Mouse (Mus musculus) limb, embryonic 10.5 days (tissue): ENCODE data around the gene Etfa. TPM values are rescaled to one million over a fixed set of nuclear protein-coding genes. Genes with fewer than 3 reads are reported as not detected.

Experiments used
- DNase-seq: peaks from one replicate; pipeline ENCODE4 v3.0.0-alpha.2; 2017; ENCODE audit warnings: low spot score
- H3K27ac ChIP-seq: fragments of 300-500 bp; sonication (generic); 2 replicates; pipeline ENCODE4 v1.5.1; 2016; ENCODE audit warnings: mild to moderate bottlenecking
- H3K27me3 ChIP-seq: fragments of 300-500 bp; sonication (generic); 2 replicates; pipeline ENCODE4 v1.6.1; 2016; ENCODE audit warnings: low read depth, mild to moderate bottlenecking; ENCODE audit not compliant: poor library complexity, severe bottlenecking
- H3K36me3 ChIP-seq: fragments of 300-500 bp; sonication (generic); 2 replicates; pipeline ENCODE4 v1.6.1; 2016; ENCODE audit warnings: mild to moderate bottlenecking, moderate library complexity
- H3K4me1 ChIP-seq: fragments of 300-500 bp; sonication (generic); 2 replicates; pipeline ENCODE4 v1.6.1; 2016
- H3K4me3 ChIP-seq: fragments of 300-500 bp; sonication (generic); 2 replicates; pipeline ENCODE4 v1.5.1; 2016; ENCODE audit warnings: mild to moderate bottlenecking, moderate library complexity
- H3K9me3 ChIP-seq: fragments of 300-500 bp; sonication (generic); replicated peaks from 2 replicates; pipeline ENCODE4 v1.6.1; 2016; ENCODE audit warnings: mild to moderate bottlenecking
- WGBS: fragments of 180-500 bp; shearing (Covaris S2); methylation state at CpG from one replicate; pipeline ENCODE4 v1.1.7; 2016; 5-methylcytosine and 5-hydroxymethylcytosine counted together
- polyA plus RNA-seq: library from polyadenylated mRNA; unstranded; fragments of >200 nt; fragmentation: Nextera tagmentation; extraction: Ambion mirVana; gene quantifications from 2 replicates; pipeline ENCODE4 v1.2.1, GENCODE M21; 2016

The Etfa gene
- polyA plus RNA-seq, 1 experiment from 2014 or later: 170 TPM

DNA sequence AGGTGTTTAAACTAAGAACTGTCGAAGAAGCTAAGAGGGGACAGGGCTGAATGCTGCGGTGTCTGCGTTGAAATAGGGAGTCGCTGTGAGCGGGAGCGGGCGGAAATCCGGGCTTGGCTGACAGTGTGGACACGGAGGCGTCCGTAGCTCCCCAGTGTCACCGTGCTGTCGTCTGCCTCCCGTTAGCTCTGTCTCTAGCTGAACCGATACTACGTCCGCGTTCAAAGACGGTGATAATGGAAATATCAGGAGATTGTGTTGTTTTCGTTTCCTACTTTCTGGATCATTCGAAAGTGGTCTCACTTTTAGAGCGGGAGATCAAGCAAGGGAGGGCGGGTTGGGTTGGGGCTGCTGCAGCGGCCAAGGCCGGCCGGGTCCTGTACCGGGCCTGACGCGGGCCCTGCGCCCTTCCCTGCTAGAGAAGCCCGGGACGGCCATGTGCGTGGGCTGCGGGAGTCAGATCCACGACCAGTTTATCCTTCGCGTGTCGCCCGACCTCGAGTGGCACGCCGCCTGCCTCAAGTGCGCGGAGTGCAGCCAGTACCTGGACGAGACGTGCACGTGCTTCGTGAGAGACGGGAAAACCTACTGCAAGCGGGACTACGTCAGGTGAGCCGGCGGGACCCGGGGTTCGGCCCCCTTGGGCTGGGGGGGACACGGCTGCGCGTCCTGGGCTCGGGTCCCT is 29.8 kb upstream of the Etfa start:
- DNase-seq: peak; percentile 65
- WGBS: under 1% methylated on average over 59 of the region's 59 CpGs
- Histone ChIP-seq H3K27me3 (peaks cover 100% of the 10 kb centered on the region), H3K4me1 (peaks cover 79% of the 10 kb centered on the region), H3K4me3 (peak overlapping the region; percentile 57), H3K36me3 (no peaks in the 10 kb centered on the region), H3K27ac (peak overlapping the region; percentile 67), H3K9me3 (no peaks in the 10 kb centered on the region)

DNA sequence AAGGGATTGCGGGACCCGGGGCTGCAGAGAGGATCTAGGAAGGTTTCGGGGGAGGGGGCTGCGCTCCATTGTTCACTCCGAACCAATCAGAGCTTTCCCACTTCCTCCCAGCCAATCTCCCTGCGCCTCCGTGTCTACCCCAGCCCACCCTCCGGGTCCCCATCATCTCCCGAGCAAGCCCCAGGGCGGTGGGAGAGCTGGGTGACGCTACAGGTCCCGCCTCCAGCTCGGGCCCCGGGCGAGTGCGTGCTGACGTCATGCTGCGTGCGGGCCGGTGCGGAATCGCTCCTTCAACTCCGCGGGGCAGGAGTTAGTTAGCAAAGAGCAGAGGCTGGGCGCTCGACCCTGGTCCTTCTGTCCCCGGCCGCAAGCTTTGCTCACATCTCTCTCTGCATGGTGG is 28.8 kb upstream of the Etfa start:
- Histone ChIP-seq H3K27ac (peak overlapping the region; percentile 74), H3K36me3 (no peaks in the 10 kb centered on the region), H3K9me3 (no peaks in the 10 kb centered on the region), H3K4me3 (peak overlapping the region; percentile 57), H3K27me3 (peaks cover 97% of the 10 kb centered on the region), H3K4me1 (peaks cover 70% of the 10 kb centered on the region)
- WGBS: under 1% methylated on average over 28 of the region's 28 CpGs
- DNase-seq: peak; percentile 94

DNA sequence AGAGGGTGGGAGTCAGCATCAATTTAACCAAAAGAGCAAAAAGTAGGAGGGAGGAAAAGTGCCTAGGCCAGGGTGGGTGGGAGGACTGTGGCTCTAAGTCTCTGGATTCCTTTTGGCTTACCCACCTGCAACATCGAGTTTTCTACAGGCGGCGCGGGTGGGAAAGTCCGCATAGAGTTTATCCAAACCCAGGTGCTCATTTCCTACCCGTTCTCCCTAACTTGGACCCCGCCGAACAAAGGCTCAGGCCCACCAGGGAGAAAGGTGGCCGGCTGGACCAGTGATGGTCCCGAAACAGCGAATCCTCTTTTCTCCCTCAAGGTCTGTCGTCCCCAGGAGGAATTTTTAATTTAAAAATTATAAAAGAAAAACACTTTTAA is 28.3 kb upstream of the Etfa start:
- Histone ChIP-seq H3K4me1 (peaks cover 66% of the 10 kb centered on the region), H3K36me3 (no peaks in the 10 kb centered on the region), H3K4me3 (peak overlapping the region; percentile 57), H3K27me3 (peaks cover 92% of the 10 kb centered on the region), H3K27ac (peak overlapping the region; percentile 74), H3K9me3 (no peaks in the 10 kb centered on the region)
- under 1% methylated on average over 12 of the region's 12 CpGs for WGBS
- peak; percentile 59 for DNase-seq

DNA sequence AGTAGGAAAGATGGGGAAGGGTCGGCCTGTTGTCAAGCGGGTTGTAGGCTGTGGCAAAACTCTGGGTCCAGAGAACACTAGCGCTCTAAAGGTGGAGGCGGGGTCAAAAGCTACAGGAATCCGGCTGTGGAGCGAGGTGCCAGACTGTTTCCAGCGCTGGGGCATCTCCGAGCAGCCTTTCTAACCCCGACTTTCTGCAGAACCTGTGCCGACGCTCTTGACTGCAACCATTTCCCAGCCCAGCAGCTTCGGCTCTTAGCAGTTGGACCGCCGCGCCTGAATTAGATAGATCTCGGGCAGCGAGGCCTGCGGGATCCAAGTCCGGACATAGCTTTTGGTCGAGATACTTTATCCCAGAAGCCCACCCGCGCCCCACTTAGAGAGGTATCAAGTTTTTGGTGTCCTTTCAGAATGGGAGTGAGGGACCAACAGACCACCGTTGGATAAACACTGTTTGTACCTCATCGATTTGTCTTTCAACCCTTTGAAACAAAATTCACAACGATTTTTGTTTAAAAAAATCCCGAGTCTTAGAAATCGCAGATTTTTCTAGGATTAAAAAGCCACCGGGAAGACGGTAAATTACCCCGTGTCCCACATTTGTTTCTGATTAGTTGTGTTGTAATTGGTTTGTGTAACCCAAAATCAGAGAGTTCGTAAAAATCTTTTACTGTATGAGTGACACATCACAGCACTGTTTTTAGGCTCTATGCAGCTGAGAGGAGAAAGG is 27.8 kb upstream of the Etfa start:
- DNase-seq: peak; percentile 60
- no peaks in the 10 kb centered on the region for H3K9me3 ChIP-seq
- no peak overlapping the region for H3K27ac ChIP-seq
- 2% methylated on average over 31 of the region's 31 CpGs for WGBS
- H3K36me3 ChIP-seq: no peaks in the 10 kb centered on the region
- H3K4me1 ChIP-seq: peaks cover 61% of the 10 kb centered on the region
- peaks cover 87% of the 10 kb centered on the region for H3K27me3 ChIP-seq
- peak overlapping the region; percentile 57 for H3K4me3 ChIP-seq

DNA sequence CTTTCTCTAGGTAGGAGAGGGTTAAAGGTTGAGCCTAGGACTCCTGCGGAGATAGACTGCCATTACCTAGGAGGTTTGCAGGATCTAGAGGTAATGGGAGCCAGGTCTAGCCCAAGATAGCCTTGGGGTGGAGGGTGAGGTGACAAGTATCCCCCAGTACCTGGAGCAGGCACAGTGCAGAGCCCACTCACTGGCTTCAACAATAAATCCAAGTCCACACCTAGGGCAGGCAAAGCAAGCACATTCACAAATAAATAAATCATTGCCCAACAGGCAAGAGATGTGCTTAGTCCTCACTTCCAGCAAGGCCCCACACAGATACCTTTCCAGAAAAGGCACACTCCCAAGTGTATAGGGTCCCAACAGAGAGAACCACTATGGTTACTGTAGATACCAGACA is 27.0 kb upstream of the Etfa start:
- Histone ChIP-seq H3K9me3 (no peaks in the 10 kb centered on the region), H3K4me1 (peaks cover 53% of the 10 kb centered on the region), H3K36me3 (no peaks in the 10 kb centered on the region), H3K27ac (no peak overlapping the region), H3K4me3 (no peak overlapping the region), H3K27me3 (peaks cover 79% of the 10 kb centered on the region)
- no peak for DNase-seq
- 0% methylated on average over 1 of the region's 1 CpGs for WGBS

DNA sequence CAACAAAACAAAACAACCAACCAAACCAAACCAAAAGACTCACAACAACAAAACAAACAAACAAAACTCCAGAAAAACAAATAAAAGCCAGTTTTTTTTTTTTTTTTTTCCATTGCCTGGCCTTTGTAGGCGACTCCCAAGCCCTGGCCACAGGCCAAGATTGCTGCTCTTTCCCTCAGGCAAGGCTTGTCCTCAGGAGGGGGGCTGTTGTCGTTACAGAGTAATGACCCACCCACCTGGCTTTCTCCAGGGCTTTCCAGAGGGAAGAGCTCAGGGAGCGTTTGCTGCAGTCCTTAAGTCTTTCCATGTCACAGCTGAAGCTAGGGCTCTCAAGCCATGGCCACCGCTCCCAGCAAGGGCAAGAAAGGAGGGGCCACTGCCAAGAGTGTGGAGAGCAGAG is 26.3 kb upstream of the Etfa start, which contains the start of gene Isl2:
Gene Isl2, plus strand, starts transcription at position 296 of the 400 bp plus-strand sequence.
- DNase-seq: no peak
- H3K9me3 ChIP-seq: no peaks in the 10 kb centered on the region
- peak within 1 kb of the TSS; percentile 8; the same call in 1 of the 2 replicates for H3K27ac ChIP-seq
- H3K4me1 ChIP-seq: peaks cover 48% of the 10 kb centered on the region
- no peaks in the 10 kb centered on the region for H3K36me3 ChIP-seq
- WGBS: 8% methylated on average over 4 of the region's 4 CpGs
- H3K27me3 ChIP-seq: peaks cover 72% of the 10 kb centered on the region
- peak within 1 kb of the TSS; percentile 57 for H3K4me3 ChIP-seq

DNA sequence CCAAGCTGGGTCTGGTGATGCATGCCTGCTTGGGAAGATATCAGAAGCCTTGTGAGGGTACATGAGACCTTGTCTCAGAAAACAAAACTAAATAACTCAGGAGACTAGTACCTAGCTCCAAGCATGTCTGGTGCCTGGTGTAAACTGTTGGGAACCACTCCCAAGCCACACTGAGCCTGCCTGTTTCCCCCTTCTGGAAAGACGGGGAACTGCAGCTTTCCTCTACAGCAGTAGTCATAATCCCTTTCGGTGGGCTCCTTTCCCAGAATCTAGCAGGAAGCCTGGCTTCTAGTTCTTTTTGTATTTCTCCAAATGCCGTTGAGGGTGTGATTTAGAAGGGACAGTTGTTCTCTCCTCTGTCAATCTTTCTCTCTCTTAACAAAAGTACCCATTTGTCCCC is 23.9 kb upstream of the Etfa start:
- Histone ChIP-seq H3K4me3 (no peak overlapping the region), H3K27ac (no peak overlapping the region), H3K9me3 (no peaks in the 10 kb centered on the region), H3K27me3 (peaks cover 48% of the 10 kb centered on the region), H3K4me1 (peaks cover 28% of the 10 kb centered on the region), H3K36me3 (no peaks in the 10 kb centered on the region)
- DNase-seq: peak; percentile 76
- WGBS: 17% methylated on average over 3 of the region's 3 CpGs

DNA sequence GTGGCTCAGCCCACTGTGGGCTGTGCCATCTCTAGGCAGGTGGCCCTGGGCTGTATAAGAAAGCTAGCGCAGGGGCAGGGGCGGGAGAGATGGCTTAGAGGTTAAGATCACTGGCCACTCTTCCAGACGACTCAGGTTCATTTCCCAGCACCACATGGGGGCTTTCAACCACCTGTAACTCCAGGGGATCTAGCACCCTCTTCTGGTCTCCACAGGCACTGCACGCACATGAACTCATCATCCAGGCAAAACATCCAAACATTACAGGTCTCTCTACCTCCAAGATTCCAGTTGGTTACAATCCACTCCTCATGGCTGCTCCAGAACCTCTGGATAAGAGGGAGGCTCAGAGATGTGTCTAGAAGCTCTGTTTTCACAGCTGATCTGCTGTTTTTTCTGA is 13.7 kb upstream of the Etfa start:
- no peaks in the 10 kb centered on the region for H3K4me1 ChIP-seq
- H3K27ac ChIP-seq: no peak overlapping the region
- 34% methylated on average over 4 of the region's 4 CpGs for WGBS
- H3K9me3 ChIP-seq: no peaks in the 10 kb centered on the region
- H3K27me3 ChIP-seq: no peaks in the 10 kb centered on the region
- no peak for DNase-seq
- H3K4me3 ChIP-seq: no peak overlapping the region
- H3K36me3 ChIP-seq: no peaks in the 10 kb centered on the region

DNA sequence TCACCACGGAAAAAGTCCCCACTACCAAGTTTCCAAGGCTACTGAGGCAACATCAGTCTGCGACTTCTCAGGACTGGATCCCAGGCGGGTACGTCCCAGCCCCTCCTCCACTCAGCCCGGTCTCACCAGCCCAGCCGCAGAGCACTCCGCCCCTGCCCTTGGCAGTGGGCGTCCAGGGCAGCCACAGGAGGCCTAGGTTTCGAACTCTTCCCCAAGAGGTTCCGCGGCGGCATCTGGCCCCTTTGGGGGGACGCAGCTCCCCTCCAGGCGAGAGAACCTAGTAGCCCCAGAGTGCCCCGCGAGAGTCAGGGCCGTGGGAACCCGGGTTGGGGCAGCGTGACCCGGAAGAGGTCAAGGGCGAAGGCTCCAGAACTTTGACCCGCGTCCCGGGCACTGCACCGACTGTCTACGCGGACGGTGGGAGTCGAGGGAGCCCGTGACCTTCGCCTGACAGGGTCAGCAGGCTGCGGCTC is 486 bp downstream of the Etfa start:
- Histone ChIP-seq H3K4me3 (peak overlapping the region; percentile 93), H3K27ac (peak overlapping the region; percentile 94), H3K9me3 (no peaks in the 10 kb centered on the region), H3K36me3 (no peaks in the 10 kb centered on the region), H3K27me3 (peaks cover 22% of the 10 kb centered on the region), H3K4me1 (peaks cover 14% of the 10 kb centered on the region)
- under 1% methylated on average over 32 of the region's 32 CpGs for WGBS
- peak; percentile 82 for DNase-seq

DNA sequence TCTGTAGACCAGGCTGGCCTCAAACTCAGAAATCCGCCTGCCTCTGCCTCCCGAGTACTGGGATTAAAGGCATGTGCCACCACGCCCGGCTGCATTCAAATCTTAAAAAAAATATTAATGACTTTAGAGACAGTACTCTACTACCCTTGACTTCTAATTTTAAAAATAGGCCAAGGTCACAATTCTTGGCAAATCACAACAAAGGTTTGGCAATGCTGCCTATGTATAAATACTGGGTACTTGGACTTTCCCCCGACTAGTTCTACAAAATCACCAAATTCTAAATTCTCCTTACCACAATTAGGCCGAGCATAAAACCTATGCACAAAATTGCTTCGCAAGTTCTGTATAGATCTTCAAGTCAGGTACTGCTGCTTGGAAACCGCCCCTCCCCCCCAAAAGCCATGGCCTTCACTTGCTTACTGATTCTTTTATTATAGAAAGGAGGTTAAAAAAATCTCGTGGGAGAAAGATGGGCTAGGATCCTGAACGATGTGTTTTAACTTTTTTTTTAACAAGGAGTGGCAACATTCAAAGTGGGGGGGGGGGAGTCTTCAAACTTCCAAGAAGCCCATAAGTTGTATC is 1.3 kb downstream of the Etfa start:
- Histone ChIP-seq H3K27me3 (peaks cover 22% of the 10 kb centered on the region), H3K36me3 (no peaks in the 10 kb centered on the region), H3K27ac (no peak overlapping the region; the same call in 1 of the 2 replicates), H3K4me1 (peaks cover 14% of the 10 kb centered on the region), H3K9me3 (no peaks in the 10 kb centered on the region), H3K4me3 (peak overlapping the region; percentile 93)
- WGBS: 83% methylated on average over 10 of the region's 10 CpGs
- DNase-seq: no peak

DNA sequence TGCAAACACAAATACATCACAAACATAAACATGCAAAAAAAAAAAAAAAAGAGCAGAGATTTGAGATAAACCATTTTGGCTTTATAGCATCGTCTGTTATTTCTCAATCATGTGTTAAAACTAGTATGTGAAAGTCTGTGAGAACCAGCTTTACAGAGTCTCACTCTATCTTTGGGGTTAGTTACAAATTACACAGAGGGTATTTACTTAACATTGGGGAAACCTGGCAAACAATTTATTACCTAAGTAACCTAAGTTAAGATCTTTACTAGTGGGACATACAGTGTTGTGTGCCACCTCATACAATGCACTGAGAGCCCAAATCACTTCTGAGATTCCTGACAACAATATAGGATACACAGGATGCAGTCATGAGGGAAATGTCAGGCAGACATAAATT is 2.3 kb downstream of the Etfa start:
- DNase-seq: no peak
- no peaks in the 10 kb centered on the region for H3K36me3 ChIP-seq
- H3K27me3 ChIP-seq: peaks cover 20% of the 10 kb centered on the region
- H3K9me3 ChIP-seq: no peaks in the 10 kb centered on the region
- H3K4me3 ChIP-seq: no peak overlapping the region
- WGBS: 95% methylated on average over 1 of the region's 1 CpGs
- peaks cover 14% of the 10 kb centered on the region for H3K4me1 ChIP-seq
- no peak overlapping the region for H3K27ac ChIP-seq

DNA sequence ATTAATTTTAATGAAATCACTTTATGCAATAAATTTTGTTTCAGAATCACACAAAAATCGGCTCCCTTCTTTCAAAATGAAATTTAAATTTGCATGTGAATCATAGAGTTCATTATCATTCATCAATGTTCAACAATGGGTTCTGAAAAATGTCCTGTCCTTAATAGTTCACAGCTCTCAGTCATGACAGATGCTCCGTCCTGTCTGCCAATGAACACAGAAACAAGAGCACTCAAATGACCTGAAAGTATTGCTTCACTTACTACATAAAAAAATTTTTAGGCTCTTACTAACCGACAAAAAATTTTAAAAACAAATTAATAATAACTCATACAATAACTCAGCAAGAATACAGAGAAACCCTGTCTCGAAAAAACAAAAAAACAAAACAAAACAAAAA is 3.3 kb downstream of the Etfa start:
- Histone ChIP-seq H3K27me3 (peaks cover 10% of the 10 kb centered on the region), H3K9me3 (no peaks in the 10 kb centered on the region), H3K4me3 (no peak overlapping the region), H3K4me1 (peaks cover 14% of the 10 kb centered on the region), H3K27ac (no peak overlapping the region), H3K36me3 (no peaks in the 10 kb centered on the region)
- DNase-seq: no peak
- WGBS: 84% methylated on average over 4 of the region's 4 CpGs

DNA sequence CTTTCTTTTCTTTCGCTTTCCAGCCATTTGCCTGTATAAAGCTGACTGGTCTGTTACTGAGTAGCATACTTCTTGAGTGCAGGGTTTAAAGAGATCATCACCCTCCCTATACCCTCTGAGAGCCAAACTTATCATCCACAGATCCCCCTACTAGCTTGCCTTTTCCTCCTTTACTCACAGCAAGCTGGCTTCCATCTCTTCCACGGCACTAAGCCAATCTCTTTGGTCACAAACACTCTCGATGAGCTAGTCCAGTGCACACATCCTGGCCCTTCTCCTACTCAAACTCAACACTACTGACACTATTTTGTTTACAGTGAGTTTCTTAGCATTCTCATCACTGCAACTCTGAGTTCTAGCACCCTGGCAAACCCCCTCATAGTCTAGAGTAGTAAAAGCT is 4.1 kb downstream of the Etfa start:
- Histone ChIP-seq H3K9me3 (no peaks in the 10 kb centered on the region), H3K27ac (no peak overlapping the region), H3K4me3 (no peak overlapping the region), H3K27me3 (0 out of 2 replicates have a peak, but pooled peaks cover 3% of the 10 kb centered on the region), H3K4me1 (peaks cover 14% of the 10 kb centered on the region), H3K36me3 (no peaks in the 10 kb centered on the region)
- 86% methylated on average over 3 of the region's 3 CpGs for WGBS
- DNase-seq: no peak
